Mouse (Mus musculus) embryonic fibroblast, embryonic 13.5 days (primary cell): ENCODE results near the gene Krtap5-2. TPM values are rescaled to one million over a fixed set of nuclear protein-coding genes. Genes with fewer than 3 reads are reported as not detected.
"Not testable (repeated sequence)": the region's sequence is repeated elsewhere in the genome, so short reads cannot be mapped to it uniquely, and the experiment has no call there.

Experiments used
- H3K27ac ChIP-seq: 2 replicates; pipeline ENCODE4 v1.5.1; 2012; ENCODE audit warnings: low read length, control low read depth, inconsistent platforms; ENCODE audit not compliant: insufficient read depth
- H3K4me1 ChIP-seq: 2 replicates; pipeline ENCODE4 v1.6.1; 2011; ENCODE audit warnings: low read length; ENCODE audit not compliant: control insufficient read depth, insufficient read depth
- H3K4me3 ChIP-seq: 2 replicates; pipeline ENCODE4 v1.5.1; 2011; ENCODE audit warnings: mild to moderate bottlenecking, control low read depth, low read length; ENCODE audit not compliant: insufficient read depth
- CTCF ChIP-seq: IDR thresholded peaks from 2 replicates; pipeline ENCODE4 v1.5.1; 2011; ENCODE audit warnings: mild to moderate bottlenecking, control low read depth, low read length, moderate library complexity, borderline replicate concordance; ENCODE audit not compliant: insufficient read depth
- POLR2A ChIP-seq: IDR thresholded peaks from 2 replicates; pipeline ENCODE4 v1.6.1; 2011; ENCODE audit warnings: low read depth, mild to moderate bottlenecking, control low read depth, low read length, moderate library complexity
- polyA plus RNA-seq: library from polyadenylated mRNA; stranded (reverse); fragments of >200 nt; gene quantifications from 2 replicates; pipeline ENCODE4 v1.2.4, GENCODE M21; 2011; ENCODE audit warnings: low read depth; ENCODE audit not compliant: missing spikeins, insufficient read length

Krtap5-2 gene
- polyA plus RNA-seq, 1 experiment: not detected

DNA sequence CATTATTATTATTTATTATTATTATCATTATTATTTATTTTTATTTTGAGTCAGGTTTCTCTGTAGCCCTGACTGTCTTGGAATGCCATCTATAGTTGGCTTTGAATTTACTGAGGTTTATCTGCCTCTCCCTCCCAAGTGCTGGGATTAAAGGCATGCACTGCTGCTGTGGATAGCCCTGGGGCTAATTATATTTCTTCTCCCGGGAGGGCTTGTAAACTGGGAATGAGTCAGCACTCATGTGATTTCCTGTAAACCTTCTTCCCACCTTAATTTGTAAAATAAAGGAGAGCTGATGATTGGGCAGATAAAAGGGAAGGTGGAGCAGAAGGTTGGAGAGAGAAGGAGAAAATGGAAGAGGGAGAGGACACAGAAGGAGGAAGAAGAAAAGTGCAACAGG, 35.1 kb downstream of the Krtap5-2 start:
- TF ChIP-seq CTCF (no peak), POLR2A (no peak)
- Histone ChIP-seq H3K27ac (no peak overlapping the region), H3K4me1 (no peaks in the 10 kb centered on the region), H3K4me3 (no peak overlapping the region)

DNA sequence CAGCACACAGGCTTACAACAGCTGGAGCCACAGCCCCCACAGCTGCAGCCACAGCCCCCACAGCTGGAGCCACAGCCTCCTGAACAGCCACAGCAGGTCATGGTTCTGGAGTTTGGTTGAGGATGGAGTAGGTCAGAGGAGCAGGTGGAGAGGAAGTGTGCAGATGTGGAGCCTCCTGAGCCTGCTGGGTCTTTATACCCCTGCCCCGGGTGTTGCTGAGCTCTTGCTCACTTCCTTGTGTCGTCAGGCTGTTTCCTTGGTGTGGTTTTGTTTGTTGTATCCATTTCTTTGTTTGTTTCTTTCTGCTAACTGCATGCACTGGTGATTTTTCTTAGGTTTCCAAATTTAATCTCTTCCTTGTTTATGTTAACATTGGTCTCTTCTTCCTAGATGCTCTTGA, 39.9 kb downstream of the Krtap5-2 start, which contains the start of gene Gm39115:
Gene Gm39115 (minus strand): TSS at position 101 of the 400 bp plus-strand sequence.
- not testable (repeated sequence) for H3K27ac ChIP-seq, H3K4me3 ChIP-seq, H3K4me1 ChIP-seq

DNA sequence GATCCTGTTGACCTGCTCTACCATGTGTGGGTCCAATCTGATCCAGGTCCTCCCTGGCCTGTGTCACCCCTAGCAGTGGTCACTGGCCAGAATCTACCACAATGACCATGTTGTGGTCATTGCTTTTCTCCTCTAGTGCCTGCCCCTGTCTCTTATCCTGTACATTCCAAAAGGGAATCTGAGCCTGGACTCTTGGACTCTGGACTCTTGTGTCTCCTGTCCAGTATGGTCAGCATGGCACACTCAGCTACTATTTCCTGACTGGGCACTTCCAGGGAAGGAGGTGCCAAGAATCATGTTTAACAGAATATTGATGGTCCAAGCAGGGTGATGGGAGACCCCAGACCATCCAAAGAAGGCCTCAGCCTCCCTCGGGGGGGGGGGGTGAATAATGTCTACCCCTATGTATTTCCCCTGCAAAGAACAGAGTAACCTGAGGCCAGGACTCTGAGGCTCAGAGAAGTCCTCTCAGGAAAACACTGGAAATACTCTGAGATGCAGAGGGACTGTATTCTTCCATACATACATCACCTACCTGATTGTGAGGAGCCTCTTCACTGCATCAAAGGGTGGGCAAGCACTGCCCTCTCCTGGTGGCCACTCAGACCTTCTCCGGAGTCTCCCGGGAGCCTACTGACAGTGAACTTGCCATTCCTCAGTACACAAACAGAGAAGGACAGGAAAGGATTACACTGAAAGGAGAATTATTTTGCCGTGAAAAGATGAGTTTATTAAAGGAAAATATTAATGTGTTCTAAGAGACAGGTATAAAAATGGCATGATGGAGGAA, 41.4 kb downstream of the Krtap5-2 start:
- no peak overlapping the region for H3K4me3 ChIP-seq
- TF ChIP-seq CTCF: peak; percentile 37; the same call in 1 of the 2 replicates
- TF ChIP-seq POLR2A: no peak

DNA sequence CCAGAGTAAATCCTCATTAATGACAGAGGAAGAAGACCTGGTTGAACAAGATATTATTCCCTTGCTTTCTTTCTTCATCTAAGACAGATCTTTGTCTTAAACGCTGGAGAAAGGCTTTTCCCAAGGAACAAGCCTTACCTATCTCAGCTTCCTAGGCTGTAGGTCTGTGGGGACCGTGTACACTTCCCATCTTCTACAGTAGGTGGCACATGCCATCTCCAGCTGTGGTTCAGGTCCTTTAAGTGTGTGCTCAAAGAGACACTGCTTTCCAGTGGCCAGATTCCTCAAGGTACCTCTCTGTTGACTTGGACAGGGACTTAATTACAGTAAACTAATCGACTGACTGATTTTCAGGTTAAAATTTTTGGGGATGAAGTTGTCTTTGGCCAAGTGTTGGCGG, 47.0 kb downstream of the Krtap5-2 start:
- TF ChIP-seq POLR2A (no peak), CTCF (no peak)
- Histone ChIP-seq H3K4me3 (no peak overlapping the region), H3K27ac (no peak overlapping the region), H3K4me1 (no peaks in the 10 kb centered on the region)

More for the DNA sequence above, 41.4 kb downstream of the Krtap5-2 start:
- no peaks in the 10 kb centered on the region for H3K4me1 ChIP-seq
- H3K27ac ChIP-seq: no peak overlapping the region

Other genes starting within 250 kb of the Krtap5-2 start
- gene Brsk2, start 226.3 kb downstream of the Krtap5-2 start, polyA plus RNA-seq: not detected in 2 replicates
- 15.2 and 15.9 TPM in 2 replicates for gene Mob2, start 114.9 kb downstream of the Krtap5-2 start, polyA plus RNA-seq
- gene Dusp8, start 80.2 kb downstream of the Krtap5-2 start, polyA plus RNA-seq: 5.1 and 5.4 TPM in 2 replicates
- not detected in 2 replicates for gene Gm45618, start 55.3 kb downstream of the Krtap5-2 start, polyA plus RNA-seq
- not detected in 2 replicates for gene Gm39115, start 40.0 kb downstream of the Krtap5-2 start, polyA plus RNA-seq
- gene Gm45337, start 31.4 kb downstream of the Krtap5-2 start, polyA plus RNA-seq: not detected in 2 replicates
- gene Gm29735, start 18.9 kb downstream of the Krtap5-2 start, polyA plus RNA-seq: not detected in 2 replicates
- gene Gm4553, start 10.3 kb downstream of the Krtap5-2 start, polyA plus RNA-seq: not detected in 2 replicates
- gene Gm10153, start 14.4 kb upstream of the Krtap5-2 start, polyA plus RNA-seq: not detected in 2 replicates
- gene Krtap5-3, start 25.4 kb upstream of the Krtap5-2 start, polyA plus RNA-seq: not detected in 2 replicates
- not detected in 2 replicates for gene Gm7579, start 35.9 kb upstream of the Krtap5-2 start, polyA plus RNA-seq
- not detected in 2 replicates for gene Krtap5-5, start 54.0 kb upstream of the Krtap5-2 start, polyA plus RNA-seq
- not detected in 2 replicates for gene Gm40460, start 65.1 kb upstream of the Krtap5-2 start, polyA plus RNA-seq
- gene Gm2431, start 82.3 kb upstream of the Krtap5-2 start, polyA plus RNA-seq: not detected in 2 replicates
- gene Gm4559, start 98.4 kb upstream of the Krtap5-2 start, polyA plus RNA-seq: not detected in 2 replicates
- gene Krtap5-1, start 121.1 kb upstream of the Krtap5-2 start, polyA plus RNA-seq: not detected in 2 replicates
- not detected in 2 replicates for gene Krtap5-4, start 127.5 kb upstream of the Krtap5-2 start, polyA plus RNA-seq
- gene Ifitm10, start 197.7 kb upstream of the Krtap5-2 start, polyA plus RNA-seq: 6.0 and 6.5 TPM in 2 replicates
- not detected in 2 replicates for gene Gm49369, start 206.7 kb upstream of the Krtap5-2 start, polyA plus RNA-seq
- gene Ctsd, start 212.0 kb upstream of the Krtap5-2 start, polyA plus RNA-seq: 617 and 890 TPM in 2 replicates